Mouse (Mus musculus) 3134 (cell line): ENCODE results near the gene Csrnp2.

Experiments used
- DNase-seq: peaks from one replicate; pipeline ENCODE4 v3.0.0-alpha.2; 2011; ENCODE audit warnings: low spot score; ENCODE audit not compliant: insufficient read length; ENCODE audit errors: extremely low read depth

The Csrnp2 gene

DNA sequence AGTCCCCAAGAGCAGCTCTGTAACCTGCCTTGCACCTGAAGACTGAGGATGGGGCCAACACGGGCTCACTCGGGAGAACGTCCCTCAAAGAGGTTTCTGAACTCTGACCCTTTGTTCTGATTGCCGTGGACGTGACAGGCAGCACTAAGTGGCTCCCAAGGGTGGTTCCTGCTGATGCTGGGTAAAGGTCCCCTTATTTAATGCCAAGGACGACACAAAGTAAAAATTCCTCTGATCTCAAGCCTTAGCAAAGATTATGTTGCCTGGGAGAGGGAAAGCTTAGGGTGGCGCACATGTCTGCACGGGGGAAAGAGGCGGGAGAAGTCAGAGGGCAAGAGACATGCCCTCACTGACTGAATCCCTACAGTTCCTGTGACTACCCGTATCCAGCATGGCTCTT, 58.8 kb downstream of the Csrnp2 start:
- no peak for DNase-seq

- DNase-seq: no peak
These were observed 59.2 kb downstream of the Csrnp2 start for GRCm38 (mm10) chr15:100436112-100436511.

- no peak for DNase-seq
These were observed 62.1 kb downstream of the Csrnp2 start for GRCm38 (mm10) chr15:100433234-100433633.

DNA sequence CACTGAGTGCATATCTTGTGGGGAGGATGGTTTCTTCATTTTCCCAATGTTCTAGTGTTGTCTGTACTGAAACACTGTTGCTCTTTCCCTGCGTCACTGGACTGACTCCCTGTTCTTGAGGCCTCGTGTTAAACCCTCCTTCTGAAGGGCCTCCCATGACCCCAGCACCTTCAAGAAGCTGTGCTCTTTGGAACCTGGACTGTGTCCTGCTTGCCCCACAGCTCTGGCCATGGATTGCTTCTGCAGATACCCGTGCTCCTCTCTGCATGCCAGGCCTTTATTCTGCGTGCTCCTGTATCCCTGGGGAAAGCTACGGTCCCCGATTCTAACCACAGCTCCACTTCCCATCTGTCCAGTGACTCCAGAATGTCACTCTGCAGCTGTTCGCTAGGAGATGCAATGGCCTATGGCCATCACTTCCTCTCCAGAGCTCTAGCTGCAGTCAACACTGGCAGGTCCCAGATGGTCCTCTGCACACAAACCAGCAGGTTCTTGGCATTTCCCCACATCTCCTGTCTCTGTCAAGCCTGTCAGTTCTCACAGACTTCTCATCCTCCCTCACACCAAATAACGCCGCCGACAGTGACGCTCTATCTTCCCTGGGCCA, 65.2 kb downstream of the Csrnp2 start:
- no peak for DNase-seq
